Mouse (Mus musculus) lung, postnatal 0 days (tissue): ENCODE measurements around the gene Synj2. TPM values are rescaled to one million over a fixed set of nuclear protein-coding genes. Genes with fewer than 3 reads are reported as not detected.

Experiments
- ATAC-seq: fragments of 200-750 bp; cut with Nextera tagmentation; 2 replicates; pipeline ENCODE4 v1.8.0; 2017; ENCODE audit warnings: moderate library complexity
- DNase-seq: peaks from one replicate; pipeline ENCODE4 v3.0.0-alpha.2; 2016; ENCODE audit warnings: low spot score
- H3K27ac ChIP-seq: fragments of 300-500 bp; sonication (generic); 2 replicates; pipeline ENCODE4 v1.5.1; 2014; ENCODE audit warnings: antibody characterized with exemption, mild to moderate bottlenecking, low read length, mixed read lengths
- H3K27me3 ChIP-seq: fragments of 300-500 bp; sonication (generic); replicated peaks from 2 replicates; pipeline ENCODE4 v1.6.1; 2014; ENCODE audit warnings: low read length, mixed read lengths; ENCODE audit not compliant: insufficient read depth
- H3K36me3 ChIP-seq: fragments of 300-500 bp; sonication (generic); 2 replicates; pipeline ENCODE4 v1.6.1; 2014; ENCODE audit warnings: low read length, mixed read lengths; ENCODE audit not compliant: insufficient read depth
- H3K4me1 ChIP-seq: fragments of 300-500 bp; sonication (generic); 2 replicates; pipeline ENCODE4 v1.6.1; 2014; ENCODE audit warnings: antibody characterized with exemption, low read depth, low read length, mixed read lengths; ENCODE audit not compliant: insufficient read depth
- H3K4me2 ChIP-seq: fragments of 300-500 bp; sonication (generic); replicated peaks from 2 replicates; pipeline ENCODE4 v1.6.1; 2014; ENCODE audit warnings: low read depth, mild to moderate bottlenecking, low read length, moderate library complexity, mixed read lengths
- H3K4me3 ChIP-seq: fragments of 300-500 bp; sonication (generic); 2 replicates; pipeline ENCODE4 v1.5.1; 2014; ENCODE audit warnings: low read depth, low read length
- H3K9ac ChIP-seq: fragments of 300-500 bp; sonication (generic); replicated peaks from 2 replicates; pipeline ENCODE4 v1.6.1; 2014; ENCODE audit warnings: low read depth, mild to moderate bottlenecking
- H3K9me3 ChIP-seq: fragments of 300-500 bp; sonication (generic); 2 replicates; pipeline ENCODE4 v1.6.1; 2016; ENCODE audit warnings: low read length, mixed read lengths
- CTCF ChIP-seq: IDR thresholded peaks from 2 replicates; pipeline ENCODE4 v1.5.1; 2016; ENCODE audit warnings: antibody characterized with exemption, mild to moderate bottlenecking
- EP300 ChIP-seq: IDR thresholded peaks from 2 replicates; pipeline ENCODE4 v1.6.1; 2016; ENCODE audit warnings: antibody characterized with exemption, mild to moderate bottlenecking, control low read depth
- WGBS: fragments of 180-500 bp; shearing (Covaris S2); extraction: QIAGEN DNeasy Blood & Tissue Kit; methylation state at CpG from one replicate; pipeline ENCODE4 v1.1.7; 2014; 5-methylcytosine and 5-hydroxymethylcytosine counted together
- polyA plus RNA-seq: library from polyadenylated mRNA; unstranded; fragments of >200 nt; fragmentation: Nextera tagmentation; extraction: Ambion mirVana; gene quantifications from 2 replicates; pipeline ENCODE4 v1.2.1, GENCODE M21; 2015

Gene Synj2
- polyA plus RNA-seq, 1 experiment from 2014 or later: 2.1 TPM

DNA sequence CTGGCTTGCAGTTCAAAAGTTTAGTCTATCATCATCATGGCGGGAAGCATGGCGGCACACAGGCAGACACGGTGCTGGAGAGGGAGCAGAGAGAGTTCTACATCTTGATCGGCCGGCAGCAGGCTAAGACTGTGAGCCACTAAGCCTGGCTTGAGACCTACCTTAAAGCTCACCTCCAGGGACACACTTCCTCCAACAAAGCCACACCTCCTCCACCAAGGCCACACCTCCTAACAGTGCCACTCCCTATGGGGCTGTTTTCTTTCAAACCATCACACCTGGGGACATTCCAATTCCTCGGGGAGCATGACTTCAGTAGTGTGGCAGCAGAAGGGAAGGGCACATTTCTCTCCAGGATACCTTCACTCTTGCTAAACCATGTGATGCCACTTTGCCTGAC lies 27.5 kb downstream of the Synj2 start:
- WGBS: 63% methylated on average over 6 of the region's 6 CpGs
- no peaks in the 10 kb centered on the region for H3K27me3 ChIP-seq
- no peak overlapping the region for H3K4me2 ChIP-seq
- no peaks in the 10 kb centered on the region for H3K36me3 ChIP-seq
- ATAC-seq (peak; percentile 69), DNase-seq (peak; percentile 71)
- H3K27ac ChIP-seq: no peak overlapping the region
- H3K4me3 ChIP-seq: no peak overlapping the region
- H3K9ac ChIP-seq: no peak overlapping the region
- no peaks in the 10 kb centered on the region for H3K9me3 ChIP-seq
- no peaks in the 10 kb centered on the region for H3K4me1 ChIP-seq
- no peak for TF ChIP-seq CTCF
- TF ChIP-seq EP300: no peak

- no peak overlapping the region for H3K4me2 ChIP-seq
- ATAC-seq (peak; percentile 23; the same call in 1 of the 2 replicates), DNase-seq (no peak)
- TF ChIP-seq CTCF: no peak
- TF ChIP-seq EP300: no peak
- no peaks in the 10 kb centered on the region for H3K36me3 ChIP-seq
- H3K9ac ChIP-seq: no peak overlapping the region
- H3K4me1 ChIP-seq: no peaks in the 10 kb centered on the region
- no peak overlapping the region for H3K4me3 ChIP-seq
- H3K27ac ChIP-seq: no peak overlapping the region
- H3K9me3 ChIP-seq: no peaks in the 10 kb centered on the region
- H3K27me3 ChIP-seq: no peaks in the 10 kb centered on the region
- WGBS: 49% methylated on average over 3 of the region's 3 CpGs
These were observed 28.2 kb downstream of the Synj2 start for GRCm38 (mm10) chr17:5969246-5969645.

DNA sequence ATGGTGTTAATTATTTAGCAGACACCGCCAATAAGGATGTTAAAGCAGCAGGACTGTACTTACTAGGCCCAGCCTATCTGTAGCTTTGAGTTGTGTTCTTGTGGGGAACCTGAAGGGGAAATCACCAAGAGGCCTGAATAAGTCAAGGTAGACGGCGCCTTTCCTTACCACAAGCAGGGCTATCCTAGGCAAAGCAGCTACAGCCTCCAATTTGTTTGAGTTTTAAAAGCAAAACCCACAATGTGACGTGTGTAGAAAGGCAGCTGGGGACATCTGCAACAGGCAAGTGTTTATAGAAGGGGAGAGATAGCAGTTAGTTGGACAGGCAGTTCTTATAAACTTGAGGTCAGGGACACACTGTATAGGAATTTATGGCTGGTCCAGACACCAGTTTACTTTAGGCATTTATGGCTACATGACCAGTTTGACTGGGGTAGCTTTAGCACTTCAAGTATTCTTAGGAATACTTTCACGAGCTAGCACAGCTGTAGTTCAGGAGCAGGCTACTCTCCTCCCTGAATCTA lies 29.3 kb downstream of the Synj2 start:
- no peak overlapping the region for H3K9ac ChIP-seq
- no peaks in the 10 kb centered on the region for H3K4me1 ChIP-seq
- no peaks in the 10 kb centered on the region for H3K27me3 ChIP-seq
- no peak overlapping the region for H3K4me2 ChIP-seq
- TF ChIP-seq EP300 (0 out of 2 replicates have a peak, but pooled peaks have one; percentile 25), CTCF (no peak)
- H3K36me3 ChIP-seq: no peaks in the 10 kb centered on the region
- H3K4me3 ChIP-seq: no peak overlapping the region
- peak; percentile 40 for DNase-seq
- no peak overlapping the region for H3K27ac ChIP-seq
- peak; percentile 55 for ATAC-seq
- WGBS: 51% methylated on average over 5 of the region's 5 CpGs
- H3K9me3 ChIP-seq: no peaks in the 10 kb centered on the region

DNA sequence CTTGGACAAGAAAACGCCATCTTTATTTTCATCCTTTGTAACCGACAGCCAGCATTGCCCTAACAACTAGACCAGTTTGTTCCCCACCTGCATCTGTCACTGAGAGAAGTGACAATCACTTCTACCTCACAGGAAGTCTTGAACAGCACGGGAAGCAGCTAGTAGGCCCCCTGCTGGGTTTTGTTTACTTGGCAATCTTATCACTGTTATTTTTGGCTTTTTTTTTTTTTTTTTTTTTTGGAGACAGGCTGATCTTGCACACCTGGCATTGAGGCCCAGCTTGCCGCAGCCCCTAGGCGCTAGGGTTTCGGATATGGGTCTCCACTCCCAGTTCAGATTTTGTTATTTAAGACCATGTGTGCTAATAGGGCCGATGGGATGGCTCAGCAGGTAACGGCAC lies 32.5 kb downstream of the Synj2 start:
- Histone ChIP-seq H3K27ac (no peak overlapping the region), H3K4me2 (no peak overlapping the region), H3K9me3 (no peaks in the 10 kb centered on the region), H3K4me3 (no peak overlapping the region), H3K4me1 (peaks cover 17% of the 10 kb centered on the region; the same call in 1 of the 2 replicates), H3K27me3 (no peaks in the 10 kb centered on the region), H3K36me3 (no peaks in the 10 kb centered on the region), H3K9ac (no peak overlapping the region)
- ATAC-seq (no peak), DNase-seq (no peak)
- TF ChIP-seq EP300 (no peak), CTCF (no peak)
- WGBS: 65% methylated on average over 8 of the region's 8 CpGs

DNA sequence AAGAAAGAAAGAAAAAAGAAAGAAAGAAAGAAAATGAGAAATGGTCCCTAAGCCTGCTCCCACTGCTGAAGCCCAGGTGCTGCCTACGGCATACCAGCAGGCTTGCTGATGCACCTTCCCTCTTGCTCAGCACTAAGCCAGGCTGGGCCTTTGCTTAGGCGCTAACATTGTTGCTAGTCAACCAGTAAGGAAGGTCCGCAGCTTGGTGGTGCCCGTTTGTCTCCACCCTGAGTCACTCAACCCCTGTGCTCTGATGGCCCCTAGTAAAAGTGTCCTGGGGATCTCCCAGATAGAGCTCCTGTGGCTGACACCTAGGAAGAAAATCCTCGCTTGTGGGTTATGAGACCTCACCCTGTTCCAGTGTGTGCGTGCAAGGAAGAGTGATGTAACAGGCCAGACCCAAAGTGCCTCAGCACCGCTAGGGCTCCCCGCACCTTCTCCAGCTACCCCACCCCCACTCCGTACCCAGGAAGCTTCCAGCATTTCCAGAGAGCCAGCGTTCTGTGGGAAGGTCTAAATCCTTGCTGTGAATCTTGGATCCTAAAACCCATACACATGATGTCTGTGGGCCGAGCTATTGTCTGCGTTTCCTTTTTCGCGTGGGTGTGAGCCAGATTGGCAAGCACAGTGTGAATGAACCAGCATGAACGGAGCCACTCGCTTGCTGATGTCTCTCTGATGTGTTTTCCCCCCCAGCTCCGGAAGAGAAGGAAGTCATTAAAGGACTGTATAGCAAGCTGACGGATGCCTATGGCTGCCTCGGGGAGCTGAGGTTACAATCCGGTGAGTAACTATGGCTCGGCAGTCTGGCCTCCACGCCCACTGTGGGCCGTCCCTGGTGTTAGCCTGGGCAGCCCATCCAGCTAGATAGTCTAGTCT lies 34.3 kb downstream of the Synj2 start:
- no peaks in the 10 kb centered on the region for H3K9me3 ChIP-seq
- H3K9ac ChIP-seq: no peak overlapping the region
- H3K27ac ChIP-seq: peak overlapping the region; percentile 74; the same call in 1 of the 2 replicates
- peak; percentile 75 for DNase-seq
- H3K4me3 ChIP-seq: peak overlapping the region; percentile 6; the same call in 1 of the 2 replicates
- WGBS: 29% methylated on average over 23 of the region's 23 CpGs
- peak overlapping the region; percentile 33 for H3K4me2 ChIP-seq
- peak; percentile 73 for ATAC-seq
- no peaks in the 10 kb centered on the region for H3K27me3 ChIP-seq
- H3K36me3 ChIP-seq: no peaks in the 10 kb centered on the region
- TF ChIP-seq EP300 (peak; percentile 23), CTCF (no peak; the same call in 1 of the 2 replicates)
- peaks cover 17% of the 10 kb centered on the region; the same call in 1 of the 2 replicates for H3K4me1 ChIP-seq

GRCm38 (mm10) chr17:5976221-5977055 lies 35.4 kb downstream of the Synj2 start:
- Histone ChIP-seq H3K27ac (peak overlapping the region; percentile 74), H3K36me3 (no peaks in the 10 kb centered on the region), H3K27me3 (no peaks in the 10 kb centered on the region), H3K9ac (no peak overlapping the region; the same call in 1 of the 2 replicates), H3K4me1 (peaks cover 17% of the 10 kb centered on the region; the same call in 1 of the 2 replicates), H3K9me3 (no peaks in the 10 kb centered on the region), H3K4me2 (peak overlapping the region; percentile 33), H3K4me3 (no peak overlapping the region)
- peak; percentile 25 for ATAC-seq
- peak; percentile 68 for DNase-seq
- 42% methylated on average over 20 of the region's 20 CpGs for WGBS
- no peak for TF ChIP-seq CTCF
- TF ChIP-seq EP300: no peak
